Mouse (Mus musculus) adrenal gland, adult 10 weeks (tissue): ENCODE results near the gene Vmn1r229. TPM values are rescaled to one million over a fixed set of nuclear protein-coding genes. Genes with fewer than 3 reads are reported as not detected.

Source experiments
- polyA plus RNA-seq: library from polyadenylated mRNA; stranded (reverse); fragments of 350-450 nt; fragmentation: Illumina TruSeq; extraction: RNeasy Lipid Tissue Mini Kit (QIAGEN cat#74804); gene quantifications from one replicate; pipeline ENCODE4 v1.2.3, GENCODE M21; 2014; ENCODE audit warnings: low read depth, low replicate concordance

Vmn1r229 gene
- polyA plus RNA-seq: not detected

DNA sequence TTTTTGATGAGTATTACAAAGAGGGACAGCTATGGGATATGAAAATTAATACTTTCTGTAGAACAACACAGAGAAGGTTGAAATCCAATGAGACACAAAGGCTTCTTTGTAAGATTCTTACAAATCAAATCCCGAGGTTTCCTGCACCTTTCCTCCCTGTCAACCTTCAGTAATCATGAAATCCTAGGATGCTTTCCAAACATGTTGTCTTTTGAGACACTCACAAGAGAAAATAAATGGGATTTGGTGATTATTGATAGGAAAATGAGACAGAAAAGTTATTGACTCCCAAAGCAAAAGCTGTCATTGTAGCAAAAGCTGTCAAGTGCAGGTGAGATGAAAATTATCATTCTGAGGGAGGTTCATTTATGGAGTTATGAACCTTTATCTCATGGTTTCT is at the start of gene Vmn1r229:
TSS of gene Vmn1r229 (plus strand) at position 301 of the 400 bp plus-strand sequence.

DNA sequence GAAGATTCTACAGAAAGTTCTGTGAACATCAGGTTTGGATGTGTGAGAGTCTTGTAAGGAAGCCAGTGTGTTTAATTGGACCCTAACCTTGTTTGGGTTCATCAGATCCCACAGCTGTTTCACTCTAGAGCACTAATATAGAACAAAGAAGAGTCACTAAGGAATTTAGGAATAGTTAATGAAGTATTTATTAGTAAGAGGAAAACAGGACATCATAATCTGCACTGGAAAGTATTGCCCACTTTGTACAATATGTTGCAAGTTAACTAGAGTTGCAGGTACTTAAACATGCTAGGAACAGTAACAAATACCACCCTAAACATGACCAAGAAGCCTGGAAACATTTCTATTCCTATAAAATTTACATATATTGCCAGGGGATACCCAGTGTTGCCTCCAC is 25.3 kb upstream of the Vmn1r229 start, which contains the start of gene Vmn1r228:
TSS of gene Vmn1r228 (minus strand) at position 101 of the 400 bp plus-strand sequence.

DNA sequence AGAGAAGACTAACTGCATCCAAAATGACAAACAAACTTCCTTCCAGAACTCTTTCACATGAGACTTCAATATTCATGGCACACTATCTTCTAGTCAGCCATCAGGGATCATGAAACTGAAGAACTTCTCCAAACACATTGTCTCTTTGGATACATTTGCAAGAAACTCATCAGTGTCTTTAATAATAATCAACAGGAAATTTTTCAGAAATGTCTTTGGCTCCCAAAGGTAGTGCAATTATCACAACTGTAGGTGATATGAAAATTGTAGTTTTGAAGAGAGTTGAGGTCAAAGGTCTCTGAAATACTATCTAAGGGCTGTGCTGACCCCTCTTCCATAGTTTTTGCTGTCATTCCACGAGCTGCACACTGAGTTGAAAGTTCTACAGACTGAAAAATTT is 28.8 kb downstream of the Vmn1r229 start, which contains the start of gene Vmn1r230:
TSS of gene Vmn1r230 (plus strand) at position 301 of the 400 bp plus-strand sequence.

Other genes with a start within 250 kb of the Vmn1r229 start
- gene Vmn2r109, start 246.8 kb upstream of the Vmn1r229 start, polyA plus RNA-seq: not detected
- not detected for gene Vmn2r110, start 215.1 kb upstream of the Vmn1r229 start, polyA plus RNA-seq
- not detected for gene Fpr-rs3, start 186.7 kb upstream of the Vmn1r229 start, polyA plus RNA-seq
- not detected for gene Vmn1r226, start 128.7 kb upstream of the Vmn1r229 start, polyA plus RNA-seq
- not detected for gene Vmn1r227, start 81.7 kb upstream of the Vmn1r229 start, polyA plus RNA-seq
- not detected for gene Vmn1r228, start 25.4 kb upstream of the Vmn1r229 start, polyA plus RNA-seq
- gene Vmn1r230, start 28.9 kb downstream of the Vmn1r229 start, polyA plus RNA-seq: not detected
- not detected for gene Vmn1r231, start 93.5 kb downstream of the Vmn1r229 start, polyA plus RNA-seq
- gene Vmn1r232, start 108.2 kb downstream of the Vmn1r229 start, polyA plus RNA-seq: not detected
- 77.1 TPM for gene Ppp2r1a, start 133.8 kb downstream of the Vmn1r229 start, polyA plus RNA-seq
- not detected for gene Vmn1r233, start 184.9 kb downstream of the Vmn1r229 start, polyA plus RNA-seq
- 38.4 TPM for gene Zfp160, start 197.3 kb downstream of the Vmn1r229 start, polyA plus RNA-seq